Mouse (Mus musculus) spleen, adult 2 months (tissue): ENCODE data around the gene Agmat.

Experiments used
- CTCF ChIP-seq: fragments of 200-500 bp; IDR thresholded peaks from 2 replicates; pipeline ENCODE4 v1.5.1; 2011; ENCODE audit warnings: mild to moderate bottlenecking, inconsistent platforms; ENCODE audit not compliant: insufficient read depth, insufficient read length, insufficient replicate concordance; ENCODE audit errors: extremely low read depth
- POLR2A ChIP-seq: fragments of 200-500 bp; IDR thresholded peaks from 2 replicates; pipeline ENCODE4 v1.6.1; 2011; ENCODE audit warnings: low read depth, low read length, inconsistent platforms

- TF ChIP-seq POLR2A (no peak), CTCF (no peak)
Observed at GRCm38 (mm10) chr4:141741856-141742255, 4.6 kb upstream of the Agmat start.
